Mouse (Mus musculus) midbrain, embryonic 16.5 days (tissue): ENCODE measurements around the gene Tnfaip8l3. TPM values are rescaled to one million over a fixed set of nuclear protein-coding genes. Genes with fewer than 3 reads are reported as not detected.

Experiments used
- ATAC-seq: fragments of 200-750 bp; cut with Nextera tagmentation; 2 replicates; pipeline ENCODE4 v1.8.0; 2017; ENCODE audit warnings: moderate TSS enrichment
- H3K27ac ChIP-seq: fragments of 300-500 bp; sonication (generic); 2 replicates; pipeline ENCODE4 v1.5.1; 2014; ENCODE audit warnings: mild to moderate bottlenecking, low read length, mixed read lengths
- H3K27me3 ChIP-seq: fragments of 300-500 bp; sonication (generic); 2 replicates; pipeline ENCODE4 v1.6.1; 2014; ENCODE audit warnings: low read depth, low read length, mixed read lengths; ENCODE audit not compliant: control insufficient read depth, insufficient read depth
- H3K36me3 ChIP-seq: fragments of 300-500 bp; sonication (generic); 2 replicates; pipeline ENCODE4 v1.6.1; 2014; ENCODE audit warnings: mild to moderate bottlenecking, low read length, moderate library complexity, mixed read lengths; ENCODE audit not compliant: control insufficient read depth, insufficient read depth
- H3K4me1 ChIP-seq: fragments of 300-500 bp; sonication (generic); 2 replicates; pipeline ENCODE4 v1.6.1; 2014; ENCODE audit warnings: mild to moderate bottlenecking, low read length, mixed read lengths; ENCODE audit not compliant: control insufficient read depth, insufficient read depth
- H3K4me2 ChIP-seq: fragments of 300-500 bp; sonication (generic); 2 replicates; pipeline ENCODE4 v1.6.1; 2014; ENCODE audit warnings: mild to moderate bottlenecking, low read length, mixed read lengths
- H3K4me3 ChIP-seq: fragments of 300-500 bp; sonication (generic); 2 replicates; pipeline ENCODE4 v1.5.1; 2014; ENCODE audit warnings: low read depth, mild to moderate bottlenecking, low read length, moderate library complexity, mixed read lengths
- H3K9ac ChIP-seq: fragments of 300-500 bp; sonication (generic); 2 replicates; pipeline ENCODE4 v1.6.1; 2014; ENCODE audit warnings: low read depth, low read length, mixed read lengths
- H3K9me3 ChIP-seq: fragments of 300-500 bp; sonication (generic); replicated peaks from 2 replicates; pipeline ENCODE4 v1.6.1; 2014; ENCODE audit warnings: mild to moderate bottlenecking, low read length, mixed read lengths; ENCODE audit not compliant: control insufficient read depth, poor library complexity, severe bottlenecking
- WGBS: fragments of 180-500 bp; shearing (Covaris S2); extraction: QIAGEN DNeasy Blood & Tissue Kit; methylation state at CpG from one replicate; pipeline ENCODE4 v1.1.7; 2014; 5-methylcytosine and 5-hydroxymethylcytosine counted together
- polyA plus RNA-seq: library from polyadenylated mRNA; unstranded; fragments of >200 nt; fragmentation: Nextera tagmentation; extraction: Ambion mirVana; gene quantifications from 2 replicates; pipeline ENCODE4 v1.2.1, GENCODE M21; 2015

The Tnfaip8l3 gene
- polyA plus RNA-seq, 1 experiment from 2014 or later = 1.0 TPM

GRCm38 (mm10) chr9:53974328-53975121, 93.7 kb downstream of the Tnfaip8l3 start:
- H3K9ac ChIP-seq = peak overlapping the region; percentile 94
- under 1% methylated on average over 42 of the region's 42 CpGs for WGBS
- H3K36me3 ChIP-seq = no peaks in the 10 kb centered on the region
- no peaks in the 10 kb centered on the region for H3K9me3 ChIP-seq
- H3K27ac ChIP-seq = peak overlapping the region; percentile 93
- peak overlapping the region; percentile 85 for H3K4me3 ChIP-seq
- H3K4me2 ChIP-seq = peak overlapping the region; percentile 78
- ATAC-seq = peak; percentile 82
- H3K4me1 ChIP-seq = peaks cover 11% of the 10 kb centered on the region
- H3K27me3 ChIP-seq = no peaks in the 10 kb centered on the region; the same call in 1 of the 2 replicates

DNA sequence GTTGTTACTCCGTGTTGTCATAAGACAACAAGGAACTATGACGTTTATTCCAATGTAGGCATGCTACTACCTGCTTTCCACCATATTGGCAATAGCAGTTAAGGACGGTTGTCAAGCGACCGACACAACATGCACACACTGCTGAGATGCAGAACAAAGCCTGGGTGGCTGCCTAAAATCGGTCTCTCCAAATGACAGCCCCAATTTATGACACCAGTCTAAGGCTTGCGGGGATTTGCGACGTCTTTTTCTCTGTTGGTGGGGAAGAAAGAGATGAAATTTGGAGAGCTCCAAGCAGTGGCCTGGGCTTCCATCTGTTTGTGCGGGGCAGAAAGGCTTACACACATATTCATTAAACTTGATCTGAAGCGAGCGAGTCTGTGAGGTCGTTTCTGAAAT, 94.3 kb downstream of the Tnfaip8l3 start:
- ATAC-seq = peak; percentile 63
- Histone ChIP-seq H3K4me2 (peak overlapping the region; percentile 78), H3K4me3 (peak overlapping the region; percentile 85), H3K4me1 (peaks cover 11% of the 10 kb centered on the region), H3K9ac (peak overlapping the region; percentile 94), H3K27ac (peak overlapping the region; percentile 93), H3K9me3 (no peaks in the 10 kb centered on the region), H3K27me3 (no peaks in the 10 kb centered on the region; the same call in 1 of the 2 replicates), H3K36me3 (no peaks in the 10 kb centered on the region)
- 11% methylated on average over 13 of the region's 13 CpGs for WGBS

Other genes with a start within 250 kb of the Tnfaip8l3 start
- gene Sln, start 218.2 kb downstream of the Tnfaip8l3 start, polyA plus RNA-seq = 0.31 TPM in 1 of 2 replicates, not detected in the other
- gene Elmod1, start 93.1 kb downstream of the Tnfaip8l3 start, polyA plus RNA-seq = 19.3 and 19.4 TPM in 2 replicates
- gene Cyp19a1, start 199.7 kb upstream of the Tnfaip8l3 start, polyA plus RNA-seq = 0.35 and 0.62 TPM in 2 replicates
- gene Gldn, start 218.1 kb upstream of the Tnfaip8l3 start, polyA plus RNA-seq = 0.26 and 0.31 TPM in 2 replicates